Mouse (Mus musculus) ZHBTc4 (cell line): ENCODE measurements around the gene Mup16.
"Not testable (repeated sequence)": the region's sequence is repeated elsewhere in the genome, so short reads cannot be mapped to it uniquely, and the experiment has no call there.

Source experiments
- DNase-seq: peaks from one replicate; pipeline ENCODE4 v3.0.0-alpha.2; 2011; ENCODE audit warnings: low read depth, low spot score

Mup16 gene

GRCm38 (mm10) chr4:61519431-61519830, at the start of gene Mup16:
Gene Mup16 (minus strand): TSS chr4:61519531.
- not testable (repeated sequence) for DNase-seq

GRCm38 (mm10) chr4:61555887-61556286, 36.6 kb upstream of the Mup16 start:
- DNase-seq: peak; percentile 42
